Mouse (Mus musculus) hindbrain, embryonic 12.5 days (tissue): ENCODE data around the gene Slc50a1. TPM values are rescaled to one million over a fixed set of nuclear protein-coding genes. Genes with fewer than 3 reads are reported as not detected.

Experiments used
- ATAC-seq: fragments of 200-750 bp; cut with Nextera tagmentation; 2 replicates; pipeline ENCODE4 v1.8.0; 2017; ENCODE audit warnings: moderate TSS enrichment; ENCODE audit not compliant: low FRiP score
- H3K27ac ChIP-seq: fragments of 300-500 bp; sonication (generic); 2 replicates; pipeline ENCODE4 v1.5.1; 2016; ENCODE audit warnings: mild to moderate bottlenecking
- H3K27me3 ChIP-seq: fragments of 300-500 bp; sonication (generic); 2 replicates; pipeline ENCODE4 v1.6.1; 2016; ENCODE audit warnings: mild to moderate bottlenecking
- H3K36me3 ChIP-seq: fragments of 300-500 bp; sonication (generic); 2 replicates; pipeline ENCODE4 v1.6.1; 2016; ENCODE audit warnings: mild to moderate bottlenecking
- H3K4me1 ChIP-seq: fragments of 300-500 bp; sonication (generic); 2 replicates; pipeline ENCODE4 v1.6.1; 2016
- H3K4me2 ChIP-seq: fragments of 300-500 bp; sonication (generic); replicated peaks from 2 replicates; pipeline ENCODE4 v1.6.1; 2016; ENCODE audit warnings: mild to moderate bottlenecking
- H3K4me3 ChIP-seq: fragments of 300-500 bp; sonication (generic); 2 replicates; pipeline ENCODE4 v1.5.1; 2016; ENCODE audit warnings: mild to moderate bottlenecking
- H3K9ac ChIP-seq: fragments of 300-500 bp; sonication (generic); 2 replicates; pipeline ENCODE4 v1.6.1; 2016; ENCODE audit warnings: mild to moderate bottlenecking, moderate library complexity
- H3K9me3 ChIP-seq: fragments of 300-500 bp; sonication (generic); replicated peaks from 2 replicates; pipeline ENCODE4 v1.6.1; 2016; ENCODE audit warnings: mild to moderate bottlenecking
- WGBS: fragments of 180-500 bp; shearing (Covaris S2); methylation state at CpG from one replicate; pipeline ENCODE4 v1.1.7; 2016; 5-methylcytosine and 5-hydroxymethylcytosine counted together
- microRNA counts: library from miRNA; unstranded; fragments of <30 nt; microRNA quantifications from one replicate; lab custom pipeline; 2017
- microRNA-seq: library from miRNA; unstranded; fragments of <30 nt; microRNA quantifications from one replicate; pipeline ENCODE4, GENCODE M21; 2017
- polyA plus RNA-seq: library from polyadenylated mRNA; unstranded; fragments of >200 nt; fragmentation: Nextera tagmentation; extraction: Ambion mirVana; gene quantifications from 2 replicates; pipeline ENCODE4 v1.2.1, GENCODE M21; 2016

Gene Slc50a1
- polyA plus RNA-seq, 1 experiment from 2014 or later = 44.9 TPM

- Histone ChIP-seq H3K4me2 (peak within 1 kb of the TSS; percentile 70), H3K9me3 (no peaks in the 10 kb centered on the region), H3K9ac (peak within 1 kb of the TSS; percentile 76), H3K27ac (peak within 1 kb of the TSS; percentile 88), H3K27me3 (no peaks in the 10 kb centered on the region; the same call in 1 of the 2 replicates), H3K4me1 (peaks cover 60% of the 10 kb centered on the region), H3K4me3 (peak within 1 kb of the TSS; percentile 49), H3K36me3 (peaks cover 20% of the 10 kb centered on the region; the same call in 1 of the 2 replicates)
- WGBS = 2% methylated on average over 21 of the region's 21 CpGs
- peak; percentile 5 for ATAC-seq
Observed at GRCm38 (mm10) chr3:89226900-89227299, 43.5 kb downstream of the Slc50a1 start, which contains the start of gene Mtx1. TSS of gene Mtx1 (minus strand) at chr3:89227088.

GRCm38 (mm10) chr3:89226361-89226760 is 44.0 kb downstream of the Slc50a1 start:
- Histone ChIP-seq H3K27me3 (no peaks in the 10 kb centered on the region; the same call in 1 of the 2 replicates), H3K9ac (peak overlapping the region; percentile 76), H3K9me3 (no peaks in the 10 kb centered on the region), H3K4me3 (peak overlapping the region; percentile 49), H3K36me3 (peaks cover 25% of the 10 kb centered on the region; the same call in 1 of the 2 replicates), H3K27ac (peak overlapping the region; percentile 88), H3K4me2 (peak overlapping the region; percentile 70), H3K4me1 (peaks cover 60% of the 10 kb centered on the region)
- WGBS = 7% methylated on average over 11 of the region's 11 CpGs
- ATAC-seq = no peak; the same call in 1 of the 2 replicates

- peaks cover 62% of the 10 kb centered on the region for H3K4me1 ChIP-seq
- H3K27ac ChIP-seq = peak overlapping the region; percentile 88
- ATAC-seq = peak; percentile 62
- H3K36me3 ChIP-seq = peaks cover 29% of the 10 kb centered on the region; the same call in 1 of the 2 replicates
- peak overlapping the region; percentile 49 for H3K4me3 ChIP-seq
- WGBS = 20% methylated on average over 4 of the region's 4 CpGs
- no peaks in the 10 kb centered on the region for H3K9me3 ChIP-seq
- H3K27me3 ChIP-seq = no peaks in the 10 kb centered on the region; the same call in 1 of the 2 replicates
- peak overlapping the region; percentile 76 for H3K9ac ChIP-seq
- peak overlapping the region; percentile 70 for H3K4me2 ChIP-seq
Observed at GRCm38 (mm10) chr3:89225918-89226317, 44.5 kb downstream of the Slc50a1 start.

GRCm38 (mm10) chr3:89225321-89225815 is 45.0 kb downstream of the Slc50a1 start:
- Histone ChIP-seq H3K4me2 (peak overlapping the region; percentile 70), H3K4me1 (peaks cover 64% of the 10 kb centered on the region), H3K27me3 (no peaks in the 10 kb centered on the region; the same call in 1 of the 2 replicates), H3K36me3 (peaks cover 30% of the 10 kb centered on the region; the same call in 1 of the 2 replicates), H3K9ac (peak overlapping the region; percentile 76), H3K27ac (peak overlapping the region; percentile 88), H3K9me3 (no peaks in the 10 kb centered on the region), H3K4me3 (peak overlapping the region; percentile 49)
- no peak for ATAC-seq
- 23% methylated on average over 12 of the region's 12 CpGs for whole genome bisulfite sequencing

- Histone ChIP-seq H3K4me3 (peak overlapping the region; percentile 49), H3K36me3 (peaks cover 34% of the 10 kb centered on the region; the same call in 1 of the 2 replicates), H3K9me3 (no peaks in the 10 kb centered on the region), H3K4me1 (peaks cover 66% of the 10 kb centered on the region), H3K27ac (peak overlapping the region; percentile 88), H3K4me2 (peak overlapping the region; percentile 70), H3K9ac (peak overlapping the region; percentile 76), H3K27me3 (no peaks in the 10 kb centered on the region)
- ATAC-seq = 0 out of 2 replicates have a peak, but pooled peaks have one; percentile 4
- WGBS = 38% methylated on average over 11 of the region's 11 CpGs
Observed at GRCm38 (mm10) chr3:89224796-89225195, 45.6 kb downstream of the Slc50a1 start.

- no peaks in the 10 kb centered on the region for H3K9me3 ChIP-seq
- H3K4me3 ChIP-seq = no peak overlapping the region
- ATAC-seq = no peak
- peaks cover 36% of the 10 kb centered on the region for H3K36me3 ChIP-seq
- peaks cover 51% of the 10 kb centered on the region for H3K4me1 ChIP-seq
- no peak overlapping the region for H3K27ac ChIP-seq
- H3K4me2 ChIP-seq = no peak overlapping the region
- WGBS = 67% methylated on average over 5 of the region's 5 CpGs
- no peaks in the 10 kb centered on the region for H3K27me3 ChIP-seq
- H3K9ac ChIP-seq = peak overlapping the region; percentile 35; the same call in 1 of the 2 replicates
Observed at GRCm38 (mm10) chr3:89221167-89221566, 49.2 kb downstream of the Slc50a1 start.

GRCm38 (mm10) chr3:89219546-89219945 is 50.8 kb downstream of the Slc50a1 start:
- WGBS = 46% methylated on average over 8 of the region's 8 CpGs
- ATAC-seq = no peak
- Histone ChIP-seq H3K4me2 (no peak overlapping the region), H3K9me3 (no peaks in the 10 kb centered on the region), H3K4me3 (no peak overlapping the region), H3K9ac (no peak overlapping the region; the same call in 1 of the 2 replicates), H3K4me1 (peaks cover 51% of the 10 kb centered on the region), H3K27ac (peak overlapping the region; percentile 44; the same call in 1 of the 2 replicates), H3K27me3 (no peaks in the 10 kb centered on the region), H3K36me3 (peaks cover 36% of the 10 kb centered on the region)

GRCm38 (mm10) chr3:89218271-89218670 is 52.1 kb downstream of the Slc50a1 start:
- Histone ChIP-seq H3K27ac (peak overlapping the region; percentile 12; the same call in 1 of the 2 replicates), H3K4me2 (no peak overlapping the region), H3K36me3 (peaks cover 26% of the 10 kb centered on the region), H3K9ac (no peak overlapping the region), H3K4me1 (peaks cover 39% of the 10 kb centered on the region), H3K27me3 (no peaks in the 10 kb centered on the region), H3K4me3 (no peak overlapping the region), H3K9me3 (no peaks in the 10 kb centered on the region)
- ATAC-seq = no peak
- 82% methylated on average over 1 of the region's 1 CpGs for WGBS

MicroRNAs encoded within 50 kb of the gene (microRNA counts, 519-probe panel; counts per million panel counts)
- 2,524 counts per million, percentile 65 among the panel's probes with 10 or more counts for microRNA mmu-miR-92b (lab: Ali Mortazavi, UCI)

Small RNAs within 50 kb of the gene (microRNA-seq; reads per million reads assigned to microRNA genes)
- 7,588 reads per million, percentile 93 among the genes with 10 or more reads in this experiment for gene Mir92b

Other genes with a start within 250 kb of the Slc50a1 start
- 66.9 and 67.1 TPM in 2 replicates for gene Rusc1, start 177.3 kb downstream of the Slc50a1 start, polyA plus RNA-seq
- gene Gm43738, start 169.5 kb downstream of the Slc50a1 start, polyA plus RNA-seq = not detected in 2 replicates
- 284 TPM in 2 replicates for gene Fdps, start 168.6 kb downstream of the Slc50a1 start, polyA plus RNA-seq
- gene Pklr, start 134.4 kb downstream of the Slc50a1 start, polyA plus RNA-seq = 0.25 and 0.96 TPM in 2 replicates
- 20.7 and 22.3 TPM in 2 replicates for gene Hcn3, start 110.4 kb downstream of the Slc50a1 start, polyA plus RNA-seq
- 38.8 and 44.4 TPM in 2 replicates for gene Clk2, start 105.8 kb downstream of the Slc50a1 start, polyA plus RNA-seq
- 105 and 107 TPM in 2 replicates for gene Scamp3, start 93.1 kb downstream of the Slc50a1 start, polyA plus RNA-seq
- gene Fam189b, start 87.4 kb downstream of the Slc50a1 start, polyA plus RNA-seq = 33.4 and 34.2 TPM in 2 replicates
- 50.3 and 51.3 TPM in 2 replicates for gene Gba, start 67.6 kb downstream of the Slc50a1 start, polyA plus RNA-seq
- gene Thbs3, start 55.4 kb downstream of the Slc50a1 start, polyA plus RNA-seq = 64.5 and 71.3 TPM in 2 replicates
- 174 and 175 TPM in 2 replicates for gene Mtx1, start 43.5 kb downstream of the Slc50a1 start, polyA plus RNA-seq
- 1.5 and 1.6 TPM in 2 replicates for gene Muc1, start 41.5 kb downstream of the Slc50a1 start, polyA plus RNA-seq
- 247 and 271 TPM in 2 replicates for gene Krtcap2, start 24.6 kb downstream of the Slc50a1 start, polyA plus RNA-seq
- 27.2 and 29.6 TPM in 2 replicates for gene Trim46, start 24.3 kb downstream of the Slc50a1 start, polyA plus RNA-seq
- 63.9 and 86.7 TPM in 2 replicates for gene Dpm3, start 11.2 kb downstream of the Slc50a1 start, polyA plus RNA-seq
- 14.3 and 15.4 TPM in 2 replicates for gene Efna1, start 10.6 kb upstream of the Slc50a1 start, polyA plus RNA-seq
- gene Efna3, start 52.4 kb upstream of the Slc50a1 start, polyA plus RNA-seq = 21.7 and 22.2 TPM in 2 replicates
- gene Efna4, start 67.5 kb upstream of the Slc50a1 start, polyA plus RNA-seq = 20.5 and 21.4 TPM in 2 replicates
- 40.3 and 41.9 TPM in 2 replicates for gene Adam15, start 79.4 kb upstream of the Slc50a1 start, polyA plus RNA-seq
- 0.12 and 0.29 TPM in 2 replicates for gene Dcst2, start 91.4 kb upstream of the Slc50a1 start, polyA plus RNA-seq
- gene Dcst1, start 94.7 kb upstream of the Slc50a1 start, polyA plus RNA-seq = 0.71 and 0.76 TPM in 2 replicates
- gene Zbtb7b, start 124.2 kb upstream of the Slc50a1 start, polyA plus RNA-seq = 0.74 and 0.80 TPM in 2 replicates
- 1.0 and 1.5 TPM in 2 replicates for gene Lenep, start 132.2 kb upstream of the Slc50a1 start, polyA plus RNA-seq
- 36.1 and 36.9 TPM in 2 replicates for gene Flad1, start 141.3 kb upstream of the Slc50a1 start, polyA plus RNA-seq
- gene Cks1b, start 147.8 kb upstream of the Slc50a1 start, polyA plus RNA-seq = 249 and 274 TPM in 2 replicates
- gene Shc1, start 147.9 kb upstream of the Slc50a1 start, polyA plus RNA-seq = 54.8 and 61.2 TPM in 2 replicates
- gene Pygo2, start 159.6 kb upstream of the Slc50a1 start, polyA plus RNA-seq = 63.8 and 66.1 TPM in 2 replicates
- 25.3 and 26.2 TPM in 2 replicates for gene Pbxip1, start 166.1 kb upstream of the Slc50a1 start, polyA plus RNA-seq
- gene Pmvk, start 184.0 kb upstream of the Slc50a1 start, polyA plus RNA-seq = 73.5 and 74.5 TPM in 2 replicates
- gene Kcnn3, start 249.6 kb upstream of the Slc50a1 start, polyA plus RNA-seq = 4.0 and 4.2 TPM in 2 replicates